13 mouse cellular contexts compared by ENCODE assay signal in genomic region chr3:66063881-66064280, GRCm38 (mm10).
DNase-seq lines count a peak whose midpoint lies in the region; ATAC-seq and TF ChIP-seq lines count a peak whose summit lies in the region.
"Had no signal": no experiment of that assay in that cellular context is flagged by ENCODE, and none has a peak within 500 bp of the region (broad histone marks: within the 10 kb centered on the region; RNA-seq: fewer than 3 reads in every experiment).

No protein-coding gene starts in this region.

- no peaks in the 10 kb centered on the region for H3K36me3 ChIP-seq in embryonic facial prominence, embryonic 11.5 days (replicated peaks; ENCODE audit: control insufficient read depth, insufficient read depth, low read depth, low read length)
- no peaks in the 10 kb centered on the region for H3K36me3 ChIP-seq in embryonic facial prominence, embryonic 10.5 days (replicated peaks)
- no peaks in the 10 kb centered on the region for H3K36me3 ChIP-seq in C2C12 (ENCODE audit: control insufficient read depth, insufficient read depth)

- no peaks in the 10 kb centered on the region for H3K79me2 ChIP-seq in C2C12 (ENCODE audit: control insufficient read depth, insufficient read depth)

- no peaks in the 10 kb centered on the region for H3K79me3 ChIP-seq in C2C12 (ENCODE audit: low read depth)

- no peak overlapping the region for H3K27ac ChIP-seq in embryonic facial prominence, embryonic 11.5 days (replicated peaks; ENCODE audit: low read depth, low read length)
- no peak overlapping the region for H3K27ac ChIP-seq in embryonic facial prominence, embryonic 10.5 days (replicated peaks)
- H3K27ac ChIP-seq: macrophage had no signal

- TF ChIP-seq POLR2A in brain, embryonic 14.5 days (IDR thresholded peaks at IDR 0.05; ENCODE audit: borderline replicate concordance, extremely low read depth, insufficient read depth, insufficient read length, poor library complexity, severe bottlenecking), result no peak

- H3ac ChIP-seq in C2C12 (ENCODE audit: control insufficient read depth, insufficient read length, low read depth), result no peak overlapping the region

- H3K9ac ChIP-seq in embryonic facial prominence, embryonic 11.5 days (replicated peaks; ENCODE audit: low read length), result no peak overlapping the region

- H3K4me2 ChIP-seq in embryonic facial prominence, embryonic 11.5 days (ENCODE audit: low read depth, low read length), result no peak overlapping the region

- no peak for ATAC-seq in embryonic facial prominence, embryonic 11.5 days (replicated peaks; ENCODE audit: insufficient number of reproducible peaks, low FRiP score, low TSS enrichment, low read depth)

- DNase-seq in embryonic facial prominence, embryonic 11.5 days (ENCODE audit: low spot score), result peak; percentile 41
- DNase-seq in embryonic facial prominence, embryonic 10.5 days (ENCODE audit: low spot score), result no peak
- peak; percentile 22 for DNase-seq in kidney, postnatal 10 days
- DNase-seq in kidney, adult 11 months, result no peak
- DNase-seq in brain, embryonic 14.5 days (ENCODE audit: low read depth), result peak; percentile 24
- DNase-seq in left cerebral cortex, postnatal 36 days (ENCODE audit: low spot score in 2 of 2), result no peak
- no peak for DNase-seq in thymus, postnatal 0 days (ENCODE audit: low spot score)
- DNase-seq: cerebellum, adult 8-10 months; gastrocnemius, postnatal 14 days; kidney, postnatal 25 days had no signal

- WGBS in embryonic facial prominence, embryonic 11.5 days, result 39% methylated on average over 6 of the region's 6 CpGs
- 54% methylated on average over 6 of the region's 6 CpGs for WGBS in embryonic facial prominence, embryonic 10.5 days

- H3K27me3 ChIP-seq in embryonic facial prominence, embryonic 11.5 days (ENCODE audit: control insufficient read depth, insufficient read depth, low read length), result no peaks in the 10 kb centered on the region
- H3K27me3 ChIP-seq in embryonic facial prominence, embryonic 10.5 days (replicated peaks; ENCODE audit: low read depth, poor library complexity, severe bottlenecking), result no peaks in the 10 kb centered on the region
- H3K27me3 ChIP-seq in C2C12 (ENCODE audit: control insufficient read depth, insufficient read depth, insufficient read length), result no peaks in the 10 kb centered on the region

- H3K4me3 ChIP-seq in embryonic facial prominence, embryonic 11.5 days (ENCODE audit: low read depth, low read length), result no peak overlapping the region
- H3K4me3 ChIP-seq in embryonic facial prominence, embryonic 10.5 days, result no peak overlapping the region
- H3K4me3 ChIP-seq in C2C12 (ENCODE audit: insufficient read depth, poor library complexity, severe bottlenecking), result no peak overlapping the region
- H3K4me3 ChIP-seq: myocyte had no signal

- H3K9me3 ChIP-seq in embryonic facial prominence, embryonic 11.5 days (replicated peaks; ENCODE audit: control insufficient read depth, low read length), result no peaks in the 10 kb centered on the region
- no peaks in the 10 kb centered on the region for H3K9me3 ChIP-seq in embryonic facial prominence, embryonic 10.5 days

- TF ChIP-seq CTCF in C2C12 (IDR thresholded peaks at IDR 0.05; ENCODE audit: control insufficient read depth, insufficient read depth, insufficient read length), result peak; percentile 2
- no peak for TF ChIP-seq CTCF in brain, embryonic 14.5 days (IDR thresholded peaks at IDR 0.05; ENCODE audit: borderline replicate concordance, extremely low read depth, insufficient read depth, insufficient read length)

- H3K4me1 ChIP-seq in embryonic facial prominence, embryonic 11.5 days (ENCODE audit: control insufficient read depth, insufficient read depth, low read length), result no peaks in the 10 kb centered on the region
- H3K4me1 ChIP-seq in embryonic facial prominence, embryonic 10.5 days, result peaks cover 3% of the 10 kb centered on the region; the same call in 1 of the 2 replicates

- intact Hi-C loops in left cerebral cortex, postnatal 36 days (cut with DNase I), result no loop called here

TF ChIP-seq in C2C12, 6 proteins besides CTCF, POLR2A, EP300 and RAD21:
- no peak for TF ChIP-seq FOSL1 (IDR thresholded peaks at IDR 0.05; ENCODE audit: insufficient read depth, low read length, poor library complexity, severe bottlenecking)
- TF ChIP-seq CEBPB (IDR thresholded peaks at IDR 0.05; ENCODE audit: low read depth), result no peak
- no peak for TF ChIP-seq MAX (IDR thresholded peaks at IDR 0.05)
- no peak for TF ChIP-seq MYOD1 (IDR thresholded peaks at IDR 0.05; ENCODE audit: control insufficient read depth, insufficient read length, low read depth)
- no peak for TF ChIP-seq USF1 (IDR thresholded peaks at IDR 0.05; ENCODE audit: low read depth)
- no peak for TF ChIP-seq MYOG (IDR thresholded peaks at IDR 0.05; ENCODE audit: control insufficient read depth, extremely low read depth, insufficient read length)

Comparison
In these comparisons a context has a peak if more than half of its experiments do, and no peak if none do; other contexts are left out.
1. DNase-seq: peak in embryonic facial prominence, embryonic 11.5 days (single experiment), kidney, postnatal 10 days (single experiment) and brain, embryonic 14.5 days (single experiment); none in embryonic facial prominence, embryonic 10.5 days (single experiment), kidney, adult 11 months (single experiment), left cerebral cortex, postnatal 36 days (0 of 2) and thymus, postnatal 0 days (single experiment).